Mouse (Mus musculus): ENCODE results near the gene Ifi202b.
A peak's percentile ranks its signal among the peaks of the same experiment; 100 is the strongest.
"Not testable (repeated sequence)": the region's sequence is repeated elsewhere in the genome, so short reads cannot be mapped to it uniquely, and the experiment has no call there.

Gene Ifi202b

DNA sequence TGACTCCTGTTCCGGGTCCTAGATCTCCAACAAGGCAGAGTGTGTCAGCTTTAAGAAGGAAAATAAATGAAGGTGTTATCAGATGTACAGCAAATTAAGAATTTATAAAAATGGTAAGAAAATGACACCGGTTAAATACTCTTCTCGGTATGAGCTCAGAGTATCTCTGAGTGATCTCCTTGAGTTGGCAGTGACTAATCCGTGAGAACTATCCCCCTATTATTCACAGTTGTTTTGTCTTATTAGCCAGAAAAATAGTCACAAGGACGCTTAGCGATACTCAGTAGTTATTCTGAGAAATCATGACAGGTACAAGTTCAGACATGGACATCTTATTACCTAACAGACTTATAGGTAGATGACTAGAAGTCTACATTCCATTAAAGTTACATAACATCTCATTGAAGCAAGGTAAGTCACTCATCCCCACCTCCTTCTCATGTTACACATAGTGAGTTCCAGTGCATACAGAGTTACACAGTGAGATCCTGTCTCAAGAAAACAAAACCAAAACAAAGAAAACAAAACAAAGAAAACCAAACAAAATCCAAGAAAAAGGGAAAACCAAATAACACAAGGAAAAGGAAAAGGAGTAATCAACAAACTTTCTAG lies at the start of gene Ifi202b:
TSS of gene Ifi202b (minus strand) at position 51 of the 612 bp plus-strand sequence.
- DNase-seq (ENCODE audit: low spot score in 2 of 2): not testable (repeated sequence)

DNA sequence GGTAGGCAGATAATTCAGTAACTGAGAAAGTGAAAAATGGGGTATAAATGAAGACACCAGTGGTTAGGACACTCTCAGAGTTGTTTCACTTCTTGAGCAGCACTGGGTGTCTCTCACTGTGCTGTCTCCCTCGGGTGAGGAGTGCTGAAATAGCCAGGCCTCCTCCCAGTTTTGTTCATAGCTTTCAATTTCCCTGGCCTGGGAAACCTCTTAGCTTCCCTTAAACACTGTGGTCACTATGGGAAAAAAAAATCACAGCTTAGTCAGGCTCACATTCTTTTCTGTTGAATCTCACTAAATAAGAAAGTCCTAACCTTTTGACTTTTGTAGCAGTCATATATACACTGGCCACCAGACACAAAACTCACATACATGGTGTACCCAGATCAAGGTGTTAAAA lies 49.2 kb upstream of the Ifi202b start, which contains the start of gene Ifi205:
TSS of gene Ifi205 (minus strand) at position 113 of the 400 bp plus-strand sequence.
- no peak for DNase-seq (ENCODE audit: low spot score in 2 of 2)

DNA sequence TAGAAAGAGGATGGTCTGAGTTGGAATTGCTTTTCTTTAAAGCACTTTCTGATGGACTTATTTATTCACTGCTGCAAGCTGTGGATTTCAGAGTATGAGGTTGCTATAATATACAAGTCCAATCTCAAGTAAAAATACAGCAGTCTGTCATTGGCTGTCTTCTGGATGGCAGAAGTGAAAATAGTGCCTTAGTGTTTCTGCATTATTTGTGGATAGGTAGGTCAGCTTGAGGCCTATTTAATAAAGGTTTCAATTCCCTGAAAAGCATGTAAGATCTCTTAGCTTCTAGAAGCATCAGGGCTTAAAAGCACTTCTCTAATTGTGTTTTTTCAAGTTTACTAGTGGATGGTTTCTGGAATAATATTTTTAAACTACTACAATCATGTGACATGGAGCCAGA lies 24.5 kb upstream of the Ifi202b start:
- not testable (repeated sequence) for DNase-seq (ENCODE audit: low spot score in 2 of 2)

DNA sequence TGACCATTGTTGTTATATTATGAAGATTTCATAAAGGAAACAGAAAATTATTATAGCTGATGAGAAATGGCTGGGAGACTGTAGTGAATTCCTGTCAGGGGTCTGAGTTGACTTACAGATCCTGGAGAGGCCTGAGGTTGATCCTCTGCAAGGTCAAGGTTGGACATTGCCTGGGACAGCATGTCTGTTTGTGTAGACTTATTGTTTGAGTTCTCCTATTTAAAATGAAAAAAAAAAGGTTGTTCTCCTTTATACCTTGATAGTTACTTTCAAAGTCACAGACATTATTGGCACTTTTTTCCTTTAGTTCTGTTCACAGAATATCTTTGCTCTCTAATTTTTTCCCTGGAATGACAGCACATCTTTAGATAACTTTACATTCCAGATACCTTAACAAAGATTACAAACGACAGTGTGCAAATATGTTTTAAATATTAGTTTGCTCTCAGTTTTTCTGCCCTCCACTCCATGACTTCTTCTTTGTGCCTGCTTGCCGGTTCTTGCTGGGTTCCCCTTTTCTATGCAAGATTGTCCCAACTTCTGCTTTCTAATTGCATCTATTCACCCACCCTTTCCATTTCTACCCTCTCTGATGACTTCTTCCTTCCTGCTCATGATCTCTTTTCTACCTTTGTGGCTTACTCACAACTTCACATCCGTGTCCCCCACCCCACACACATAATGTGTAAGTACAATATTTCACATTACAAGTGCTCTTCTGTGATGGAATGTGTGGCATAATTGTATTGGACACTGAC lies 22.0 kb upstream of the Ifi202b start:
- DNase-seq (ENCODE audit: low spot score in 2 of 2): not testable (repeated sequence)

DNA sequence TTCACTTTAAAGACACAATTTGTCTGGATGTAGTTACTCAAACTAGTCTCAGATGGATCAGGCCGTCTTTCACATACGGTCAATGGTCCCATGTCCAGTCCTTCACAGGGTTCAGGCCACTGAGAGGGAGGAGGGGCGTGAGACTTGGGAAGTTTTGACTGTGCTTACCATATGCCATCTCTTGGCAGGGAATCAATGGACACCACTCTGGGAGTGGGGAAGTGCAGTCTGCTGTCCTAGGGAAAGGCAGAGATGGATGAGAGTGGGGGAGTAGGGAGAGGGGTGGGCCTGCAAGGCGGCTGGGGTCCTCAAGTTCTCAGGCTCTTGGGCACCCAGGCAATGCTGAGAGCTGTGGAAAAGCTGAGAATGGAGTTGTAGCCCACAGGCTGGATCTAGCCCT lies 12.5 kb upstream of the Ifi202b start:
- no peak for DNase-seq (ENCODE audit: low spot score in 2 of 2)

DNA sequence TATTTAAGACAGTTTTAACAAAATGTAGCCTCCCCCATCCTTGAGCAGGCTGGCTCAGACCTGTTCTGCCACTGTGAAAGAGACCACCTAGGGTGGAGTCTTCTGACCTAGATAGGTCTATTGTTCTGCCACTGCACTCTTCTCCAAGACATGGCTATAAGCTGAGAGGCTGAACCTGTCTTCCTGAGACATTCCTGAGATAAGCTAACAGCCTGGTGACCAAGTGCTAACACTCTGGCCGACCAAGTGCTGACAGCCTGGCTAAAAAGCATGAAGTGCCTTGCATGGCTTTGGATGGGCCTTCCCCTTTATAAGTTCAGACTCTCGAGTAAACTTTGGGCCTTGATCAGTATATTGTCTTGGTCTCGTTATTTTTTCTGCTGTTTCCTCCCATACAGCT lies 1.5 kb downstream of the Ifi202b start:
- DNase-seq (ENCODE audit: low spot score in 2 of 2): not testable (repeated sequence)

DNA sequence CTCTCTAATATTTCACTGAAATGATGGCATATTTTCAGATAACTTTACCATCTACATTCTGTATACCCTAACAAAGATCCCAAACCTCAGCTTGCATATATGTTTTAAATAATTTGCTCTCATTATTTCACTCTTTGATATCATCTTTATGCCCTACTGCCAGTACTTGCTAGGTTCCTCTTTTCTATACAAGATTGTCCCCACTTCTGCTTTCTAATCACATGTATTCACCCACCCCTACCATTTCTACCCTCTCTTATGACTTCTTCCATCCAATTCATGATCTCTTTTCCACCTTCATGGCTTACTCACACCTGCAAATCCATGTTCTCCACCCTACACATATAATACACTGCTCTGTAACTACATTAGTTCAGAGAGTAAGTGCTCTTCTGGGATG lies 4.9 kb downstream of the Ifi202b start:
- no peak for DNase-seq (ENCODE audit: low spot score in 2 of 2)

DNA sequence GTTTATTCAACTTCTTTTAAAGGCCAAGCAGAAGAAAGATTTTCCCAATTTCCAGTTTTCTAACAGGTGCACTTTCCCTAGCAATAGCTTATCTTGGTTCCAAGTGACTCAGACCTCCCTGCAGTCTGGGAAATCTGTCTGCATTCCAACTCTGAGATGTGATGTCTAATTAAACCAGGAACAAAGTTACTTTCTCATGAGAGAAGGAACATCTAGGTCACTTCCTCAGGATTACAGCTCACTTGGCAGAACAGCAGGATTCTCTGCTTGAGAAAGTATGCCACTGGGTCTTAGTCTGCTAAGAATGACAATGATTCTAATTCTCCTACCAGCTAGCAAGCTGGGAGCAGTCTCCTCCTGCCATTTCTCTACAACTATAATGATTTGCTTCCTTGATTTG lies 9.4 kb downstream of the Ifi202b start:
- no peak for DNase-seq (ENCODE audit: low spot score in 2 of 2)

DNA sequence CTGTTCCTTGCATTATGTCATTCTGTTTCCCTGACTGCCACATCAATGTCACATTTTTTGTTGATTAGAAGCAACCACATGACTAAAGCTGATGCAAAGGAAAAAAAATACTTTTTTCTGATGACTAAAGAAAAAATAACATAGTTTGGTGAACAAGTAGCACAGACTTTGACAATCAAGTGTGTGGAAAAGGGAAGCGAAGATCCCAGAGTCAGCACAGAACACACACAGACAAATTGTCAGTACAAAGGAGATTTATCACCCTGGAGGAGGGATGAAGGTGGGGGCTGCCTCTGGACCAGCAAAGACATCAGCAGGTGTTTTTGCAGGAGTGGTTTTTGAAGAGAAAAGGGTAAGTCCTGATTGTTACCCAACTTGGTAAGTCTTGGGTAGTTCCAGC lies 21.1 kb downstream of the Ifi202b start:
- not testable (repeated sequence) for DNase-seq (ENCODE audit: low spot score in 2 of 2)

DNA sequence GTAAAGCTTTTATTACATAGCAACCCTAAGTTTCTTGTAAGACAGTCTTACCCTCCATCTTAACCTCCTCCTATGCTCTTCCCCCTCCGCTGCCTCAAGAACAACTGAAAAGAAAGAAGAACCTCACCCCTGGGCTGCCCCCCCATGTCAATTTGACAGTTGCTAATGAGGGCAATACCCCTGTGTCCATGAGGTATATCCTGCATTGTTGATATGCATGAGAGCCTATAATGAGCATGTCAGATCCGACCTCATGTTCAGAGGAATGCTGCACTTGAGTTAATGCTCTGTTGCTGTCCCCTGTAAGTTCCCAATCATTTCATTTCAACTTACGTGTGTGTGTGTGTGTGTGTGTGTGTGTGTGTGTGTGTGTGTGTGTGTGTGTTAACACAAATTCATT lies 22.5 kb downstream of the Ifi202b start:
- DNase-seq (ENCODE audit: low spot score in 2 of 2): not testable (repeated sequence)

DNA sequence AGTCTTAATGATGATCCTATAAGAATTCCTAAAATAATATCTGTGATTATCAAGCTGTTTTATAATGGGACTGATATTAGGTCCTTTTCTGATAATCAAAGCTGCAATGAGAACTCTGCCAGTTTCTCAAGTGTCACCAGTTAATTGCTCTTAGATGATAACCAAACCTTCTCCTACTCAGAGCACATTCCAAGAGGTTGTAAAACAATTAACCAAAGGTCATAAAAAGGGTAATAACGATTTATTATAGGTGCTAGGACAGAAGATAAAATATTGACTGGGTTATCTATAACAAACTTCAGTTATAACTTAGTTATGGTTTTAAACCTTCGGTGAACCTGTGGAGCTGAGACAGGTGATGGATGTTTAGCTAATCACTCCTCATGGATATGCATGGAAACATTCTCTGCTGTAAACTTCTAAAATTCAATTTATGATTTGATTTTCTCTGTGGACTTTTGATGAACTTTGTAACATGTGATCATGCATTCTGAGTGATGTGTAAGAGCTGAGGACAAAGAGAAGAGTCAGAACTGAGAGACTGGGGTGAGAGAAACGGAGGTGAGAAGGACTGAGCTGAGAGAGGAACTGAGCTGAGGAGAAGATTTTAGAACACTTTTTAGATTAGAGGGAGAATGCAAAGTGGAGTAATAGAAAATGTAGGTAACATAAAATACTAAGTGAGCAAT lies 26.6 kb downstream of the Ifi202b start:
- not testable (repeated sequence) for DNase-seq (ENCODE audit: low spot score in 2 of 2)

DNA sequence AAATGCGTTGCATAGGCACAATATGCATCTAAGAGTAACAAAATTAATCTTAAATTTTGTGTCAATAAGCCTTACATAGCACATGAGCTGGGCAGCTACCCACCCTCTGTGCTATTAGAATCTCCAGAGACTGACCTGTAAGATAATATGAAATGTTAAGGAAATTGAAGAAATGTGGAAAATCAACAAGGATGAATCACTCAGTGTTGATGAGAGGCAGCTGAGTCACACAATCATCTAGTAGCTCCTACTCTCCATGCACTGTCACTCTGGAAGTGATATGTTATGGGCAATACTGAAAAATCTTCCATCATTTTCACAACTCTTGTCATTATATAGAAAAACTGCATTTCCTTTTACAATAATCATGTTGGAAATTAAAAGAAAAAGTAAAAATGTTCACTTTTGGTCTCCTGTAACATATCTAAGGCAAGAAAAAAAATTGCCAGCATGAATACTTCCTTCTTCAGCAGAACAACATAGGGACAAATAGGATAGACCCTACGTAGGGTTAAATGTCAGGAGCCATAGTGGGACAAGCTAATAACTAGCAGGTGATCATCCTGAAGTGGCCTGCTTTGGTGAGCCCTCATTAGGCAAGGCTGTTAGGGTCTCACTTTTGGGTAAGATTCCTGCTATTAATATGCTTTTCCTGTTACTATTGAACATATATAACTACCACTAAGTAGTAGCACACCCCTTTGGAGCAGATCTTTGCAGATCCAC lies 27.3 kb downstream of the Ifi202b start:
- DNase-seq (ENCODE audit: low spot score in 2 of 2): no peak

DNA sequence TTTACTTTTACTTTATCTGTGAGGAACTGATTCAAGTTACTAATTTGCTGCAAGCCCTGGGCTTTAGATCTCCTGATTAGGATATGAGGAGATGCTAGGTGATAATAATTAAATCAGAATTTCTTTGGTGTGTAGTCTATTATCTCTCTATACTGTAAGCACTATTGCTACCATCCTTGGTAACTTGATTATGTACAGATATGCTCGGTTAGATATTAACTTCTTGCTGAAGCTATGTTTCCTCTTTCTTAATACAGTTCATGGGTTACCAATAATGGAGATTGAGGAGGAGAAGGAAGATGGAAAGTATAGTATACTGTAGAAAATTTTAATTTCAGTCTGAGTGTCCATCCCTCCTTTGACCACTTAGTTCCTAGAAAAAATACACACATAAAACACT lies 29.0 kb downstream of the Ifi202b start:
- DNase-seq (ENCODE audit: low spot score in 2 of 2): no peak

DNA sequence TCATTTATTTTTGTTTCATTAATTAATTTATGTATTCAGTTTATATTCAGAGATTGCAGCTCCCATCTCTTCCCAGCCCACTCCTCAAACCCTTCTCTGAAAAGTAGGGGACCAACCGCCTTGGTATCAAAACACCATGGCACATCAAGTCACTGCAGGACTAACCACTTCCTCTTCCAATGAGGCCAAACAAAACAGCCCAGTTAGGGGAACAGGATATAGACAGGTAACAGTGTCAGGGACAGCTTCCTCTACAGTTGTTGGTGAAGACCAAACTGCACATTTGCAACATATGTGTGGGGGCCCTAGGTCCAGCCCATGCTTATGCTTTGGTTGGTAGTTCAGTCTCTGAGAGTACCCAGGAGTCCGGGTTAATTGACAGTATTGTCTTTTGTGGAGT lies 33.5 kb downstream of the Ifi202b start:
- peak; percentile 3 to 7 for DNase-seq (ENCODE audit: low spot score in 2 of 2)

DNA sequence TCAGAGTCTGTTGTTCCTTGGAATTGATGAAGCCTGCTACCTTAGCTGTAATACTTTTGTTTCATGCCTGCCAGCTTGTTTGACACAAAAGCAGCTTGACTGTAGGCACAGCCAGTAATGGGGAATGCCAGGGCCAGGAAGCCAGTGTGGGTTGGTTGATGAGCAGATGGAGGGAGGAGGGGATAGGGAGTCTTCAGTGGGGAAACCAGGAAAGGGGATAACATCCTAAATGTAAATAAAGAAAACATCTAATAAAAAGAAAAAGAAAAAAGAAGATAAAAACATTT lies 39.8 kb downstream of the Ifi202b start:
- not testable (repeated sequence) for DNase-seq (ENCODE audit: low spot score in 2 of 2)

DNA sequence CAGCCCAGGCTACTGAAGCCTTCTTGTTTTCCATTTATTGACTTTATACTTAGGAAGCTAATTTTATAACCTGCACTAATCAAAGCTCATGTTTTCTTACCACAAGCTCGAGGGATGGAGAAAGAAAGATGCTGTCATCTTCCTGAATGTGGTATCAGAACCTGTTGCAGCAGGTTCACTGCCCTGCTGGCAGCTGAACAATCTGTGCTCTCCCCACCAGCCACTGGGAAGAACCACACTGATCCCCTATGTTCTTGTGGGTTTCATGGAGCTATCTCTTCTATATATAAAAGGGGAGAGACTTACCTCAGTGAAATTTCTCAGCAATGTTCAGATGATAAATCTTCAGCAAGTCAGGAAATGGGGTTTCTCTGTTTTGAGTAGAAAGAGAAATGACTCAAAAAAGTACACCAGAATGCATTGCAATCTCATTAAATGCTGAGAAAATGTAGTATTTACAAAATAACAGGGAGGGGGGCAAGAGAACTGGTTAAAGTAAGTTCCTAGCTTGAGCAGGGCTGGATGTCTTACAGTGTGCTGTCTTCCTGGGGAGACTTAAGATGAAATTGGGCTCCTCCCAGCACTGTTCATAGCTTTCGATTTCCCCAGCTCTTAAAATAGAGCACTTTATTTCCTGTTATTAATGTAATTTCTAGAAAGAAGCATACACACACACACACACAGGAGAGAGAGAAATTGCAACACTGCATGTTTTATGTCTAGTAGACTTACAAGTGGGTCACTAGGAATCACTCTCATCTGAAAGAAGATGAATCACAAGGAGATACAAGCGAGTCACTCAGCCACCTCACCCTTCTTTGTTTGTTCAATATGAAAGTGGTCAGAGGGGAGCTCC lies 40.4 kb downstream of the Ifi202b start, which contains the start of the genes Mndal and Ifi203:
TSS of gene Mndal (minus strand) at position 568 of the 856 bp plus-strand sequence.
TSS of gene Ifi203 (minus strand) at position 749 of the 856 bp plus-strand sequence.
- not testable (repeated sequence) for DNase-seq (ENCODE audit: low spot score in 2 of 2)

DNA sequence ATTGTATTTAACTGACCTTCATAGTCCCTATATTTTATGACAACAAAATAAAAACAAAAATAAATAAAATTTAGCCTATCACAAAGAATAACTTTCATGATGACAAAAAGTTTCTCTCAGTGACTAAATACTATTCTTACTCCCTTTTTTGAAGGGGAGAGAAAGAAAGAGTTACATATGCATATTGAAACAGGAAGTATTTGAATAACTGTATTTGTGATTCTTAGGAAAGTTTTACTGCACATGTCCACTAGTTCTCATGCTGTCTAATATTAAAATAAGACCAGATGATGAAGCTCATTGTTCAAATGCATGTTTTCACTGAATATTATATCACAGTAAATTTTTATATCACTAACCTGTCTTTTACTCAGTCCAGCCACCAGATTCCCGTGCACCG lies 41.0 kb downstream of the Ifi202b start:
- DNase-seq (ENCODE audit: low spot score in 2 of 2): not testable (repeated sequence)

DNA sequence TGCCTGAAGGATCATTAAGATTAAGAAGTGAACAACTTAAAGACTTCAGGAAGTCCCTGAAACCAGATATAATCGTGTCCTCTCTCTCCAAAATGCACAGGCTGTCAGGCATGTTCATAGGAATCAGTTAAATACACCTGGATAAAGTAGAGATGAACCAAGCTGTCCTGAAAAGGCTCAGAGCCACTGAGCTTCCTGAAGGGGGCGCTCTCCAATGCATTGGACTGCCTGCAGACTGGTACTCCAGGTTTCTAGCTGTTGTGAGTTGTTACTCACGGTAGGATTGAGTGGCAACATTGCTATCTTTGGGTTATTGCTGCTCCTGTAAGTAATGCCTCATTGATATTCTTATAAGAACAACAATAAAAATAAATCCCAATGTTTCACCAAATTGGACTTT lies 63.3 kb downstream of the Ifi202b start:
- DNase-seq (ENCODE audit: low spot score in 2 of 2): not testable (repeated sequence)

DNA sequence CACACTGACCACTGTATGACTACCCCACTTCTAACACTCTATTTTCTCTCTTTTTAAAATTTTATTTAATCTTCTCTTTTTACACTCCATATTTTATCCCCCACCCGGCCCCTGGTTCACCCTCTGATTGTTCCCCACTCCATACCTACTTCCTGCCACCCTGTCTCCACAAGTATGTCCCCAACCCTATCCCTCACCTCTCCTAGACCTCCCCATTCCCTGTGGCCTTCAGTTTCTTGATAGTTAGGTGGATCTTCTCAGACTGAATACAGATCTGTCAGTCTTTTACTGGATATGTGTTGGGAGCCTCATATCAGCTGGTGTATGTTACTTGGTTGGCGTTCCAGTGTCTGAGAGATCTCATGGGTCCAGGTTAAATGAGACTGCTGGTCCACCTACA lies 68.0 kb downstream of the Ifi202b start:
- DNase-seq (ENCODE audit: low spot score in 2 of 2): no peak

DNA sequence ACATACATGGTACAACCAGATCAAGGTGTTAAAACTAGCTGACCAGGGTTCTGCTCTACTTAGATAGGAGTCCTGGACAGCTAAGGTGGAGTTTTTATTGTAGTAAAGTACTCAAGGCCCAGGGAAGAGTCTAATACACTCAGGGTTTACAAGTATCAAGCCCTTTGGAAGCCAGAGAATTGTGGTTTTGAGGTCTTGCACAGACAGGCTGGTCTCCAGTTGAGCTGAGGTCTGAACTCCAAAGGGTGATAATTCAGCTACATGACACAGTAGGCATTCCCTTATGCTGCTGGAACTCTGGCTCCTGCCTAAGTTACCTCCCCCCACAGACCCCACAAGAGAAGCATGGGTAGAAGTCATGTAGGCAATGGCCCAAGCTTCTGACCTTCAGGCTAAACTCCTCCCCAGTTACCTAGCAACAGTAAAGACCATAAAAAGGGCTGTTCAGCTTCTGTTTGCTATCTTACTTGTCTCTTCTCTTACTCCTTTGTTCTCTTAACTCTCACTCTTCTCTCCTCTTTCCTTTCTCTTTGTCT lies 69.2 kb downstream of the Ifi202b start:
- DNase-seq (ENCODE audit: low spot score in 2 of 2): not testable (repeated sequence)

Data from thymus, postnatal 10 days (tissue).